Mouse (Mus musculus) cerebellum, adult 8-10 months (tissue): ENCODE data around the gene Bcat2.

ENCODE experiments used
- DNase-seq: peaks from one replicate; pipeline ENCODE4 v3.0.0; 2022

The Bcat2 gene

GRCm38 (mm10) chr7:45587631-45588592 is 18.0 kb downstream of the Bcat2 start:
- no peak for DNase-seq

- peak; percentile 94 for DNase-seq
Observed at GRCm38 (mm10) chr7:45589173-45589572, 19.2 kb downstream of the Bcat2 start.

- no peak for DNase-seq
Observed at GRCm38 (mm10) chr7:45589898-45590297, 19.9 kb downstream of the Bcat2 start.

- no peak for DNase-seq
Observed at GRCm38 (mm10) chr7:45590874-45591273, 20.9 kb downstream of the Bcat2 start.

- no peak for DNase-seq
Observed at GRCm38 (mm10) chr7:45591880-45592279, 21.9 kb downstream of the Bcat2 start.

- peak; percentile 75 for DNase-seq
Observed at GRCm38 (mm10) chr7:45593118-45593815, 23.3 kb downstream of the Bcat2 start.

GRCm38 (mm10) chr7:45595176-45595575 is 25.2 kb downstream of the Bcat2 start:
- no peak for DNase-seq

GRCm38 (mm10) chr7:45596107-45596506 is 26.2 kb downstream of the Bcat2 start:
- DNase-seq, result no peak

GRCm38 (mm10) chr7:45597013-45597412 is 27.1 kb downstream of the Bcat2 start:
- DNase-seq, result no peak

- no peak for DNase-seq
Observed at GRCm38 (mm10) chr7:45597527-45597926, 27.6 kb downstream of the Bcat2 start.

GRCm38 (mm10) chr7:45598960-45599879 is 29.3 kb downstream of the Bcat2 start:
- no peak for DNase-seq

GRCm38 (mm10) chr7:45605704-45606289 is 35.8 kb downstream of the Bcat2 start:
- no peak for DNase-seq

- DNase-seq, result no peak
Observed at GRCm38 (mm10) chr7:45609511-45609910, 39.6 kb downstream of the Bcat2 start.

- no peak for DNase-seq
Observed at GRCm38 (mm10) chr7:45616277-45616676, 46.3 kb downstream of the Bcat2 start.

- peak; percentile 28 for DNase-seq
Observed at GRCm38 (mm10) chr7:45617042-45617695, 47.2 kb downstream of the Bcat2 start, which contains the start of gene Fut1. Gene Fut1 (plus strand): TSS chr7:45617289.

- DNase-seq, result no peak
Observed at GRCm38 (mm10) chr7:45618316-45618715, 48.4 kb downstream of the Bcat2 start.

GRCm38 (mm10) chr7:45619592-45619991 is 49.6 kb downstream of the Bcat2 start:
- no peak for DNase-seq

GRCm38 (mm10) chr7:45621443-45621842 is 51.5 kb downstream of the Bcat2 start, which contains the start of gene Izumo1:
Gene Izumo1 (plus strand): TSS chr7:45621811.
- DNase-seq, result no peak

- DNase-seq, result no peak
Observed at GRCm38 (mm10) chr7:45623507-45623906, 53.6 kb downstream of the Bcat2 start.

GRCm38 (mm10) chr7:45624718-45625117 is 54.8 kb downstream of the Bcat2 start:
- DNase-seq, result no peak

GRCm38 (mm10) chr7:45625481-45625880 is 55.5 kb downstream of the Bcat2 start:
- no peak for DNase-seq
